Mouse (Mus musculus) thymus, postnatal 36 days (tissue): ENCODE measurements around the gene Yeats2.

Experiments used
- DNase-seq, 2 experiments: peaks; one replicate each; pipeline ENCODE4 v3.0.0; 2022; ENCODE audit warnings: mixed read lengths in 2 of 2

Yeats2 gene

GRCm38 (mm10) chr16:20192043-20192442, 51.2 kb downstream of the Yeats2 start:
- no peak for DNase-seq

GRCm38 (mm10) chr16:20195546-20195945, 54.7 kb downstream of the Yeats2 start:
- no peak for DNase-seq

GRCm38 (mm10) chr16:20196962-20197361, 56.1 kb downstream of the Yeats2 start:
- no peak for DNase-seq

GRCm38 (mm10) chr16:20199501-20200201, 58.8 kb downstream of the Yeats2 start:
- DNase-seq, result no peak

- peak; percentile 27 to 28 for DNase-seq
Observed at GRCm38 (mm10) chr16:20213591-20214226, 72.8 kb downstream of the Yeats2 start.

GRCm38 (mm10) chr16:20222726-20223125, 81.9 kb downstream of the Yeats2 start:
- DNase-seq, result no peak

GRCm38 (mm10) chr16:20226676-20227075, 85.8 kb downstream of the Yeats2 start:
- no peak for DNase-seq

GRCm38 (mm10) chr16:20227504-20227903, 86.6 kb downstream of the Yeats2 start:
- DNase-seq, result no peak

- no peak for DNase-seq
Observed at GRCm38 (mm10) chr16:20228167-20228566, 87.3 kb downstream of the Yeats2 start.

- DNase-seq, result no peak
Observed at GRCm38 (mm10) chr16:20234406-20234805, 93.5 kb downstream of the Yeats2 start.

- DNase-seq, result no peak
Observed at GRCm38 (mm10) chr16:20237426-20237825, 96.6 kb downstream of the Yeats2 start.

GRCm38 (mm10) chr16:20238646-20239045, 97.8 kb downstream of the Yeats2 start:
- no peak for DNase-seq

GRCm38 (mm10) chr16:20240468-20241414, 99.9 kb downstream of the Yeats2 start, which contains the start of gene Map6d1:
TSS of gene Map6d1 (minus strand) at chr16:20241358.
- peak; percentile 13 to 24 for DNase-seq

- DNase-seq, result no peak
Observed at GRCm38 (mm10) chr16:20247103-20247502, 106.2 kb downstream of the Yeats2 start.

- DNase-seq, result no peak
Observed at GRCm38 (mm10) chr16:20248442-20249174, 107.7 kb downstream of the Yeats2 start.

- DNase-seq, result no peak
Observed at GRCm38 (mm10) chr16:20257926-20258325, 117.1 kb downstream of the Yeats2 start.

GRCm38 (mm10) chr16:20265089-20265488, 124.2 kb downstream of the Yeats2 start:
- DNase-seq, result no peak

- no peak for DNase-seq
Observed at GRCm38 (mm10) chr16:20271339-20271738, 130.5 kb downstream of the Yeats2 start.

- no peak for DNase-seq
Observed at GRCm38 (mm10) chr16:20272994-20273393, 132.1 kb downstream of the Yeats2 start.

GRCm38 (mm10) chr16:20279395-20279794, 138.5 kb downstream of the Yeats2 start:
- no peak for DNase-seq

- DNase-seq, result no peak
Observed at GRCm38 (mm10) chr16:20280238-20280637, 139.4 kb downstream of the Yeats2 start.
